Mouse (Mus musculus): ENCODE data around the gene Trarg1.

GRCm38 (mm10) chr11:76744550-76744949 lies 64.9 kb downstream of the Trarg1 start:
- TF ChIP-seq POLR2A (IDR thresholded peaks at IDR 0.05; ENCODE audit: extremely low read depth, insufficient read depth, low read length) (no peak), CTCF (IDR thresholded peaks at IDR 0.05; ENCODE audit: extremely low read depth, insufficient read depth, low read length) (peak; percentile 67)

Measured in cortical plate, adult 2 months (tissue).